Mouse (Mus musculus): ENCODE measurements around the gene Zfyve19. TPM values are rescaled to one million over a fixed set of nuclear protein-coding genes. Genes with fewer than 3 reads are reported as not detected.

Gene Zfyve19
- polyA plus RNA-seq, 1 experiment: 41.2 TPM

DNA sequence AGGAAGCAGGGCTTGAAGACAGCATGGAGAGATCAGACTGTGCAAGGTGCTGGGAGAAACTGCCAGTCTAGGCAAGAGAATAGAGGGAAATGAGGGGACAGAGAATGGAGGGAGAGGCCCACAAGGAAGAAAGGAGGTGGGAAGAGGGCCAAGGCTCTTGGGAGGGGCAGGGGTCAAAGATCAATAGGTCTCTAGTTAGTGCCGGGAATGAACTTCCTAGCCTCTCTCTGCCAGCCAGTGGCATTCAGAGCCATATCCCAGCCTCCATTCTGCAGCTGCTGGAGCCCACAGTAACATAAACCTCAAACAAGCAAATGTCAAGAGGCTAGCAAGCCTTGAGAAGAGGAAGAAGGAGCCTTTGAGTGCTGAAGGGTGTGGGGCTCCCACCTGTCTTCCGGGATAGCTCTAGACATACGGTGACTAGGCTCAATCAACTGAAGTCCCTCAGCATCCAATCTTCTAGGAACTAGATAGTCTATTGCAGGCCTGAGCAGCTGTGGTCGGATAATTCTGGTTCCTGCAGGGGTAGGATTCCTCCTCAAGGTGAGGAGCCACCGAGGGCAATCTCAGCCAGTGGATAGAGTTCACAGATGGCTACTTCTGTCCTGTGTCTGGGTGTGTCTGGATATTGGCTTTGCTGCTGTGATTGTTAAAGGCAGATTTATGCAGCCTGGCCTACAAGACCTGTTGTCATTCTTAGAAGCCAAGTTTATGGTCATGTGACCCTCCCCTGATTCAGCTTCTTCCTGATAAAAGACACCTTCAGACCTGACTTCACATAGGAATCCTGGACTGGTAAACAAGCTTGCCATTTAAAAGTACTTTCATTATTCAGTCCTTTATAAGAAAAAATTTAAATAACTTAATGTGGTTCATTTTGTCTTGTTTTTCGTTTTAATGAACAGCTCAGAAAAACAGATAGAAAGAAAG, 21.6 kb downstream of the Zfyve19 start, which contains the start of gene Ppp1r14d:
Gene Ppp1r14d, minus strand, starts transcription at position 132 of the 930 bp plus-strand sequence.
- TF ChIP-seq POLR2A (IDR thresholded peaks at IDR 0.05; ENCODE audit: borderline replicate concordance, low read depth, low read length) (no peak), CTCF (IDR thresholded peaks at IDR 0.05; ENCODE audit: low read depth, low read length) (no peak)
- Histone ChIP-seq H3K27ac (ENCODE audit: insufficient read depth, low read depth, low read length) (no peak within 1 kb of the TSS), H3K4me3 (ENCODE audit: insufficient read depth, low read length) (no peak within 1 kb of the TSS), H3K4me1 (ENCODE audit: control insufficient read depth, insufficient read depth, low read length) (0 out of 2 replicates have a peak, but pooled peaks cover 2% of the 10 kb centered on the region)

- TF ChIP-seq CTCF (IDR thresholded peaks at IDR 0.05; ENCODE audit: low read depth, low read length) (no peak), POLR2A (IDR thresholded peaks at IDR 0.05; ENCODE audit: borderline replicate concordance, low read depth, low read length) (no peak)
- Histone ChIP-seq H3K4me3 (ENCODE audit: insufficient read depth, low read length) (peak overlapping the region; percentile 55), H3K27ac (ENCODE audit: insufficient read depth, low read depth, low read length) (no peak overlapping the region), H3K4me1 (ENCODE audit: control insufficient read depth, insufficient read depth, low read length) (peaks cover 11% of the 10 kb centered on the region)
These were observed 28.3 kb downstream of the Zfyve19 start for GRCm38 (mm10) chr2:119236682-119237209.

DNA sequence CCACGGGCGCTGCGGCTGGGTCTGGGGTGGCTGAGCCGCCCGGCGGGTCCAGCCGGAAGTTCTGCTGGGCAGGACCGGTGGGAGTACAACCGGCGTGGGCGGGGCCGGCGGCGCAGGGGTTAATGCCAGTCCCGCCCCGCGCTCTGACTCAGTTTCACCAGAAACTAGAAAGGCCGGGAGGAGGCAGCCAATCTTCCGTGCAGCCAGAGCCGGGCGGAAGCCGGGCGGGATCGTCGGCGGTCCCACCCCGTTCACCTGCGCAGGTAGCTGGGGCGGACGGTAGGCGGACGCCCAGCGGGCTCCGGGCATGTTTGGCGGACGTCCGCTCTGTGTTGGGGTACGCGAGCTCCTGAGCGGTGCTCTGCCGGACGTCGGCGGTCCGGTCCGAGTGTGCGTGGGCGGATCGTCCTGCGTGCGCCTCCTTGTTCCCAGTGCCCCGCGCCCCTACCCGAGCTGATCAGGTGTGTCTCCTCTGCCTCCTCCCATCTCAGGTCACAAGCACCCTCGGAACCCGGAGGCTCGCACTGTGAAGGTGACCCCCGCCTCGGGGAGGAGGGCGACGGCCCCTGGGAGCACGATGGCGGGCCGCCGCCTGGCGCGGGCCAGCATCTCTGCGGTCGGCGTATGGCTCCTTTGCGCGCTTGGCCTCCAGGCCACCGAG, 28.9 kb downstream of the Zfyve19 start, which contains the start of gene Spint1:
Gene Spint1, plus strand, starts transcription at position 153 of the 661 bp plus-strand sequence.
- Histone ChIP-seq H3K4me3 (ENCODE audit: insufficient read depth, low read length) (peak within 1 kb of the TSS; percentile 55), H3K27ac (ENCODE audit: insufficient read depth, low read depth, low read length) (no peak within 1 kb of the TSS), H3K4me1 (ENCODE audit: control insufficient read depth, insufficient read depth, low read length) (peaks cover 17% of the 10 kb centered on the region)
- TF ChIP-seq POLR2A (IDR thresholded peaks at IDR 0.05; ENCODE audit: borderline replicate concordance, low read depth, low read length) (no peak), CTCF (IDR thresholded peaks at IDR 0.05; ENCODE audit: low read depth, low read length) (no peak)

GRCm38 (mm10) chr2:119237871-119238220, 29.4 kb downstream of the Zfyve19 start:
- H3K4me3 ChIP-seq (ENCODE audit: insufficient read depth, low read length): peak overlapping the region; percentile 55
- no peak overlapping the region for H3K27ac ChIP-seq (ENCODE audit: insufficient read depth, low read depth, low read length)
- TF ChIP-seq POLR2A (IDR thresholded peaks at IDR 0.05; ENCODE audit: borderline replicate concordance, low read depth, low read length) (no peak), CTCF (IDR thresholded peaks at IDR 0.05; ENCODE audit: low read depth, low read length) (no peak)
- H3K4me1 ChIP-seq (ENCODE audit: control insufficient read depth, insufficient read depth, low read length): peaks cover 20% of the 10 kb centered on the region

- TF ChIP-seq CTCF (IDR thresholded peaks at IDR 0.05; ENCODE audit: low read depth, low read length) (no peak), POLR2A (IDR thresholded peaks at IDR 0.05; ENCODE audit: borderline replicate concordance, low read depth, low read length) (no peak)
- Histone ChIP-seq H3K4me1 (ENCODE audit: control insufficient read depth, insufficient read depth, low read length) (peaks cover 18% of the 10 kb centered on the region), H3K4me3 (ENCODE audit: insufficient read depth, low read length) (no peak overlapping the region), H3K27ac (ENCODE audit: insufficient read depth, low read depth, low read length) (no peak overlapping the region)
These were observed 30.3 kb downstream of the Zfyve19 start for GRCm38 (mm10) chr2:119238671-119239070.

DNA sequence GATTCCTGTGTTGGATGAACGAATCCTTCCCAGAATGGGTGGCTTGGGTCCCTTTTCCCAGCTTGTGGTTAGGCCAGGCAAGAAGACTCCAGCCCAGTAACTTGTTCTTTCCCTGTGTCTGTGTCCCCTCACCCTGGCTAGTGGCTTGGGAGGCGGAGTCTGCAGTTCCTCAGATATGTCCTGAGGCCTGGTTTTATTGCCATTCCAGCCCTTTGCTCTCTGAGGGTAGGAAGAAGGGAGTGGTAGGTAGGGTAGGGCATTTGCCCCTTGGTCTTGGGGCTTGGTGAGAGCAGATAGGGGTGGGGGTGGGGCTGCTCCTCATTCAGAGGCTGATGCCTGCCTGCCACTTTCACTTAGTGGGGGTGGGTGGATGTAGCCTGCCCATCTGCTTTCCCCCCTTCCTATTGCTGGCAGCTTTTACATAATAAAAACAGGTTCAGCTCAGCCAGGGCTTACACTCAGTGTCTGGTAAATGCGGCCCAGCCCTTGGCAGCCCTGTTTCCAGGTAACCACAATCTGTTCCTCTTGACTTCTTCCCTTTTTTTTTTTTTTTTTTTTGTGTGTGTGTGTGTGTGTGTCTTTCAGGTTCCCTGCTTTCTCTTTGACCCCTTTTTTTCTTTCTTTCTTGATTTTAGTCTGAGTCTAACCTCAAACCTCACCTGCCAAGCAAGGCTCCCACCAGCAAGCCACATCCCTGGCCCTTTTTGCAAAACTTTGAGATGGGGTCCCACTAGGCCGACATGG, 31.8 kb downstream of the Zfyve19 start:
- TF ChIP-seq POLR2A (IDR thresholded peaks at IDR 0.05; ENCODE audit: borderline replicate concordance, low read depth, low read length) (no peak), CTCF (IDR thresholded peaks at IDR 0.05; ENCODE audit: low read depth, low read length) (no peak)
- no peak overlapping the region for H3K27ac ChIP-seq (ENCODE audit: insufficient read depth, low read depth, low read length)

DNA sequence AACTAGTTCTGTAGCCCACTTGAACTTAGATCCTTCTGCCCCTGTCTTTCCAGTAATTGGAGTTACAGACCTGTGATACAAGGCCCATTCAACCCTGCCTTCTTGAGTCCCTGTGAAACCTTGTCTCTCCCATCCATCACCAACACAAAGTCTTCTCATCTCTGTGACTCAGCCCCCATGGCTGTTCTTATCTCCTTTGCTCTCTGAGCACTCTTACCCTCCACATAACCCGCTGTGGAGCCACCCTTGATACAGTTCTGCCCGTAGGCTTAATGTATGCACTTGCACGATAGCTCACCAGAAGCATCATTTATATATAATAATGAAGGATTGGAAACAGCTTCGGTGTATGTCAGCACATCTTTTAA, 32.4 kb downstream of the Zfyve19 start:
- TF ChIP-seq CTCF (IDR thresholded peaks at IDR 0.05; ENCODE audit: low read depth, low read length): no peak
- no peak for TF ChIP-seq POLR2A (IDR thresholded peaks at IDR 0.05; ENCODE audit: borderline replicate concordance, low read depth, low read length)
- Histone ChIP-seq H3K4me1 (ENCODE audit: control insufficient read depth, insufficient read depth, low read length) (peaks cover 18% of the 10 kb centered on the region), H3K4me3 (ENCODE audit: insufficient read depth, low read length) (no peak overlapping the region), H3K27ac (ENCODE audit: insufficient read depth, low read depth, low read length) (no peak overlapping the region)

More for the DNA sequence above, 31.8 kb downstream of the Zfyve19 start:
- H3K4me3 ChIP-seq (ENCODE audit: insufficient read depth, low read length): no peak overlapping the region
- peaks cover 18% of the 10 kb centered on the region for H3K4me1 ChIP-seq (ENCODE audit: control insufficient read depth, insufficient read depth, low read length)

GRCm38 (mm10) chr2:119242548-119242947, 34.1 kb downstream of the Zfyve19 start:
- no peak overlapping the region for H3K27ac ChIP-seq (ENCODE audit: insufficient read depth, low read depth, low read length)
- H3K4me1 ChIP-seq (ENCODE audit: control insufficient read depth, insufficient read depth, low read length): peaks cover 16% of the 10 kb centered on the region
- H3K4me3 ChIP-seq (ENCODE audit: insufficient read depth, low read length): no peak overlapping the region
- TF ChIP-seq POLR2A (IDR thresholded peaks at IDR 0.05; ENCODE audit: borderline replicate concordance, low read depth, low read length) (no peak), CTCF (IDR thresholded peaks at IDR 0.05; ENCODE audit: low read depth, low read length) (no peak)

DNA sequence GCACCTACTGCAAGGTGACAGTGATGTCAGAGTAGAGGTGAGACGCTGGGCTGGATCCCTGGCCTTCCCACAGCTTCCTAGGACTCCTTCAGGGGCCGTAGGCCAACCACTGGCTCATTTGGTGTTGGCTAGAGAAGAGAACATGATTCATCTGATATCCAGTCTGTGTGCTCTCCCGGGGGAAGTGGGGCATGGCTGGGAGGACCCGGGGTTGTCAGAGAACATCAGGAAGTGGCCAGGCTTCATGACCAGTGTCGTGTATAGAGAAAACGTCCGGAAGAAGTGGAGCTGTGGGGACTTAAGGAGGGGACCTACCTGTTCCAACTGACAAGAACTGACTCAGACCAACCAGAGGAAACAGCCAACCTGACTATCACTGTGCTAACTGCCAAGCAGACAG, 36.8 kb downstream of the Zfyve19 start:
- no peak overlapping the region for H3K4me3 ChIP-seq (ENCODE audit: insufficient read depth, low read length)
- TF ChIP-seq POLR2A (IDR thresholded peaks at IDR 0.05; ENCODE audit: borderline replicate concordance, low read depth, low read length) (no peak), CTCF (IDR thresholded peaks at IDR 0.05; ENCODE audit: low read depth, low read length) (no peak)
- H3K27ac ChIP-seq (ENCODE audit: insufficient read depth, low read depth, low read length): no peak overlapping the region
- H3K4me1 ChIP-seq (ENCODE audit: control insufficient read depth, insufficient read depth, low read length): peaks cover 13% of the 10 kb centered on the region

Data from bone marrow macrophage, adult 2 months (primary cell).